Mouse (Mus musculus) liver, adult 2 months (tissue): ENCODE measurements at regions not wholly inside any gene's neighbourhood (a gene's known extent, or its start where the extent isn't known, plus 50 kb on each side); places are given as distances from the start of the nearest gene placed in this dataset.

ENCODE experiments used
- DNase-seq: peaks from one replicate; pipeline ENCODE4 v3.0.0-alpha.2; 2011; ENCODE audit warnings: low read depth, low spot score; ENCODE audit errors: extremely low read depth
- H3K27ac ChIP-seq: fragments of 200-500 bp; replicated peaks from 2 replicates; pipeline ENCODE4 v1.5.1; 2012; ENCODE audit warnings: low read depth, mild to moderate bottlenecking, control low read depth, inconsistent platforms, low read length; ENCODE audit not compliant: insufficient read depth
- H3K27me3 ChIP-seq: fragments of 200-500 bp; 2 replicates; pipeline ENCODE4 v1.6.1; 2012; ENCODE audit warnings: mild to moderate bottlenecking, moderate library complexity, low read length, inconsistent platforms; ENCODE audit not compliant: control insufficient read depth, insufficient read depth
- H3K36me3 ChIP-seq: fragments of 200-500 bp; 2 replicates; pipeline ENCODE4 v1.6.1; 2012; ENCODE audit warnings: low read length, inconsistent platforms; ENCODE audit not compliant: control insufficient read depth, insufficient read depth
- H3K4me1 ChIP-seq: fragments of 200-500 bp; 2 replicates; pipeline ENCODE4 v1.6.1; 2011; ENCODE audit warnings: low read length; ENCODE audit not compliant: control insufficient read depth, insufficient read depth
- H3K4me3 ChIP-seq: fragments of 200-500 bp; 2 replicates; pipeline ENCODE4 v1.5.1; 2011; ENCODE audit warnings: low read depth, mild to moderate bottlenecking, control low read depth, low read length, moderate library complexity; ENCODE audit not compliant: insufficient read depth
- H3K79me2 ChIP-seq: fragments of 200-500 bp; 2 replicates; pipeline ENCODE4 v1.6.1; 2012; ENCODE audit warnings: inconsistent platforms, mild to moderate bottlenecking, low read length, moderate library complexity; ENCODE audit not compliant: control insufficient read depth, insufficient read depth
- H3K9ac ChIP-seq: fragments of 200-500 bp; 2 replicates; pipeline ENCODE4 v1.6.1; 2012; ENCODE audit warnings: low read depth, mild to moderate bottlenecking, control low read depth, inconsistent platforms, low read length
- CTCF ChIP-seq: fragments of 200-500 bp; IDR thresholded peaks from 2 replicates; pipeline ENCODE4 v1.5.1; 2011; ENCODE audit warnings: low read depth, low read length, control low read depth
- POLR2A ChIP-seq: fragments of 200-500 bp; IDR thresholded peaks from 2 replicates; pipeline ENCODE4 v1.6.1; 2011; ENCODE audit warnings: low read length, control low read depth; ENCODE audit not compliant: insufficient read depth; ENCODE audit errors: extremely low read depth
- WGBS: fragments of 180-500 bp; shearing (Covaris S2); methylation state at CpG from one replicate; pipeline ENCODE4 v1.1.7; 2018; 5-methylcytosine and 5-hydroxymethylcytosine counted together

GRCm38 (mm10) chr10:126452057-126452622 is 449.0 kb downstream of the Atp23 start:
- Histone ChIP-seq H3K27ac (no peak overlapping the region), H3K4me1 (no peaks in the 10 kb centered on the region)
- WGBS = 90% methylated on average over 10 of the region's 10 CpGs

GRCm38 (mm10) chr10:126431222-126431621 is 465.3 kb downstream of the Lrig3 start:
- no peak for TF ChIP-seq CTCF
- TF ChIP-seq POLR2A = no peak
- H3K36me3 ChIP-seq = no peaks in the 10 kb centered on the region
- no peaks in the 10 kb centered on the region for H3K4me1 ChIP-seq
- no peak overlapping the region for H3K9ac ChIP-seq
- no peak for DNase-seq
- no peaks in the 10 kb centered on the region for H3K79me2 ChIP-seq
- H3K4me3 ChIP-seq = no peak overlapping the region
- no peak overlapping the region; the same call in 1 of the 2 replicates for H3K27ac ChIP-seq
- H3K27me3 ChIP-seq = no peaks in the 10 kb centered on the region

More at GRCm38 (mm10) chr10:126452057-126452622, 449.0 kb downstream of the Atp23 start:
- no peaks in the 10 kb centered on the region for H3K27me3 ChIP-seq
- TF ChIP-seq POLR2A (no peak), CTCF (no peak)
- no peaks in the 10 kb centered on the region for H3K36me3 ChIP-seq
- DNase-seq = no peak
- H3K79me2 ChIP-seq = no peaks in the 10 kb centered on the region
- H3K4me3 ChIP-seq = no peak overlapping the region
- H3K9ac ChIP-seq = no peak overlapping the region

GRCm38 (mm10) chr10:126430346-126430745 is 464.4 kb downstream of the Lrig3 start:
- no peak for TF ChIP-seq CTCF
- Histone ChIP-seq H3K9ac (no peak overlapping the region), H3K4me1 (no peaks in the 10 kb centered on the region), H3K4me3 (no peak overlapping the region), H3K79me2 (no peaks in the 10 kb centered on the region), H3K27ac (no peak overlapping the region), H3K27me3 (no peaks in the 10 kb centered on the region), H3K36me3 (no peaks in the 10 kb centered on the region)
- DNase-seq = no peak
- WGBS = 90% methylated on average over 8 of the region's 8 CpGs

GRCm38 (mm10) chr10:126429502-126429901 is 463.5 kb downstream of the Lrig3 start:
- no peak for DNase-seq
- no peak overlapping the region for H3K27ac ChIP-seq
- H3K4me3 ChIP-seq = no peak overlapping the region
- no peaks in the 10 kb centered on the region for H3K79me2 ChIP-seq
- no peak for TF ChIP-seq CTCF
- TF ChIP-seq POLR2A = no peak
- WGBS = 74% methylated on average over 1 of the region's 1 CpGs
- H3K27me3 ChIP-seq = no peaks in the 10 kb centered on the region
- H3K4me1 ChIP-seq = no peaks in the 10 kb centered on the region
- no peak overlapping the region for H3K9ac ChIP-seq
- H3K36me3 ChIP-seq = no peaks in the 10 kb centered on the region

GRCm38 (mm10) chr10:126422066-126422465 is 456.1 kb downstream of the Lrig3 start:
- Histone ChIP-seq H3K27me3 (no peaks in the 10 kb centered on the region), H3K4me3 (no peak overlapping the region), H3K9ac (no peak overlapping the region), H3K36me3 (no peaks in the 10 kb centered on the region), H3K27ac (no peak overlapping the region), H3K79me2 (no peaks in the 10 kb centered on the region), H3K4me1 (no peaks in the 10 kb centered on the region; the same call in 1 of the 2 replicates)
- WGBS = 32% methylated on average over 6 of the region's 6 CpGs
- TF ChIP-seq POLR2A (no peak), CTCF (no peak)
- DNase-seq = peak; percentile 12

- no peak for DNase-seq
- Histone ChIP-seq H3K4me1 (no peaks in the 10 kb centered on the region), H3K79me2 (no peaks in the 10 kb centered on the region), H3K4me3 (no peak overlapping the region), H3K36me3 (no peaks in the 10 kb centered on the region), H3K27ac (no peak overlapping the region), H3K9ac (no peak overlapping the region), H3K27me3 (no peaks in the 10 kb centered on the region)
- WGBS = 65% methylated on average over 7 of the region's 7 CpGs
- TF ChIP-seq POLR2A (no peak), CTCF (no peak)
These were observed 447.8 kb downstream of the Lrig3 start for GRCm38 (mm10) chr10:126413786-126414185.
